Mouse (Mus musculus) lung, adult 2 months (tissue): ENCODE data around the gene Jmjd4.

Experiments used
- CTCF ChIP-seq: fragments of 200-500 bp; IDR thresholded peaks from 2 replicates; pipeline ENCODE4 v1.5.1; 2011; ENCODE audit warnings: mild to moderate bottlenecking, low read length, control low read depth; ENCODE audit not compliant: insufficient read depth
- POLR2A ChIP-seq: fragments of 200-500 bp; IDR thresholded peaks from 2 replicates; pipeline ENCODE4 v1.6.1; 2011; ENCODE audit warnings: low read depth, mild to moderate bottlenecking, control low read depth, low read length, borderline replicate concordance; ENCODE audit errors: extremely low read depth

DNA sequence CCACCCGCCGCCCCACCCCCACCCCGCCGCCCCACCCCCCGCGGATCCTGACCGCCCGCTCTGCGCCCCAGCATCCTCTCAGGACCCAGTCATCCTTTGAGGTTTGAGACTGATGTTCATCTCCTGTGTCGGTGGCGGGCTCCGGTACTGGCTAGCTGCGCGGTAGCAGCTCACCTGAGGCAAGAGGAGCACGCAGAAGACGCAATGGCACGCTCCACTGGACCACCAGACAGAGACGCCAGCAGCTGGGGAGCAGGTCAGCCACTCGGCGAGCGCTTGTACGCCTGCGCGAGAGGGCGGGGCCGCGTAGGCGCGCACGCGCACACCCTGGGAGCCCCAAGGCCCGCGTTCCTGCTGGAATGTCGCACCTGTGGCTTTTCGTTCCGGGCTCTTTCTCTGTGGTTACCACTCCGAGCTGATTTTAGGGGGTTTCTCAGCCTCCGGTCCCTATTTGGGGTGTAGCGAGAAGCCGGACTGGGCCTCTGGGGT, at the start of gene Jmjd4:
- TF ChIP-seq POLR2A (peak; percentile 83; the same call in 1 of the 2 replicates), CTCF (no peak)
